Mouse (Mus musculus): ENCODE data around the gene Trpm8. TPM values are rescaled to one million over a fixed set of nuclear protein-coding genes. Genes with fewer than 3 reads are reported as not detected.

The Trpm8 gene
- polyA plus RNA-seq, 1 experiment from 2014 or later = not detected

- Histone ChIP-seq H3K4me2 (no peak overlapping the region), H3K27ac (no peak overlapping the region), H3K9ac (no peak overlapping the region), H3K27me3 (no peaks in the 10 kb centered on the region), H3K9me3 (no peaks in the 10 kb centered on the region), H3K4me1 (peaks cover 5% of the 10 kb centered on the region; the same call in 1 of the 2 replicates), H3K36me3 (replicated peaks) (no peaks in the 10 kb centered on the region), H3K4me3 (replicated peaks) (no peak overlapping the region)
- 22% methylated on average over 8 of the region's 8 CpGs for WGBS
- peak; percentile 72 for ATAC-seq (ENCODE audit: low FRiP score)
These were observed 147.3 kb downstream of the Trpm8 start for GRCm38 (mm10) chr1:88424602-88425252.

GRCm38 (mm10) chr1:88427987-88428741 lies 150.7 kb downstream of the Trpm8 start:
- no peak overlapping the region for H3K4me2 ChIP-seq
- no peaks in the 10 kb centered on the region for H3K27me3 ChIP-seq
- H3K4me1 ChIP-seq = peaks cover 5% of the 10 kb centered on the region; the same call in 1 of the 2 replicates
- H3K4me3 ChIP-seq (replicated peaks) = no peak overlapping the region
- 86% methylated on average over 11 of the region's 11 CpGs for WGBS
- ATAC-seq (ENCODE audit: low FRiP score) = no peak
- H3K9me3 ChIP-seq = no peaks in the 10 kb centered on the region
- no peak overlapping the region for H3K9ac ChIP-seq
- H3K27ac ChIP-seq = no peak overlapping the region
- no peaks in the 10 kb centered on the region for H3K36me3 ChIP-seq (replicated peaks)

- H3K4me2 ChIP-seq = no peak overlapping the region
- H3K4me3 ChIP-seq (replicated peaks) = no peak overlapping the region
- 57% methylated on average over 1 of the region's 1 CpGs for WGBS
- no peak for ATAC-seq (ENCODE audit: low FRiP score)
- no peak overlapping the region for H3K9ac ChIP-seq
- H3K36me3 ChIP-seq (replicated peaks) = no peaks in the 10 kb centered on the region
- no peaks in the 10 kb centered on the region for H3K9me3 ChIP-seq
- H3K27me3 ChIP-seq = no peaks in the 10 kb centered on the region
- H3K27ac ChIP-seq = no peak overlapping the region
- H3K4me1 ChIP-seq = peaks cover 8% of the 10 kb centered on the region; the same call in 1 of the 2 replicates
These were observed 152.0 kb downstream of the Trpm8 start for GRCm38 (mm10) chr1:88429413-88429812.

- no peak overlapping the region for H3K27ac ChIP-seq
- H3K4me1 ChIP-seq = peaks cover 8% of the 10 kb centered on the region; the same call in 1 of the 2 replicates
- ATAC-seq (ENCODE audit: low FRiP score) = no peak
- H3K4me2 ChIP-seq = no peak overlapping the region
- H3K36me3 ChIP-seq (replicated peaks) = no peaks in the 10 kb centered on the region
- 85% methylated on average over 4 of the region's 4 CpGs for WGBS
- H3K9ac ChIP-seq = no peak overlapping the region
- no peaks in the 10 kb centered on the region for H3K9me3 ChIP-seq
- H3K4me3 ChIP-seq (replicated peaks) = no peak overlapping the region
- no peaks in the 10 kb centered on the region for H3K27me3 ChIP-seq
These were observed 153.8 kb downstream of the Trpm8 start for GRCm38 (mm10) chr1:88431262-88431661.

- H3K4me2 ChIP-seq = no peak overlapping the region
- H3K27ac ChIP-seq = no peak overlapping the region
- no peaks in the 10 kb centered on the region for H3K9me3 ChIP-seq
- H3K4me1 ChIP-seq = peaks cover 8% of the 10 kb centered on the region; the same call in 1 of the 2 replicates
- no peak for ATAC-seq (ENCODE audit: low FRiP score)
- no peaks in the 10 kb centered on the region for H3K27me3 ChIP-seq
- no peaks in the 10 kb centered on the region for H3K36me3 ChIP-seq (replicated peaks)
- no peak overlapping the region for H3K4me3 ChIP-seq (replicated peaks)
- WGBS = 47% methylated on average over 3 of the region's 3 CpGs
- no peak overlapping the region for H3K9ac ChIP-seq
These were observed 155.1 kb downstream of the Trpm8 start for GRCm38 (mm10) chr1:88432601-88433000.

GRCm38 (mm10) chr1:88433096-88433883 lies 155.8 kb downstream of the Trpm8 start:
- Histone ChIP-seq H3K27ac (no peak overlapping the region), H3K4me2 (no peak overlapping the region), H3K27me3 (no peaks in the 10 kb centered on the region), H3K4me3 (replicated peaks) (no peak overlapping the region), H3K36me3 (replicated peaks) (no peaks in the 10 kb centered on the region), H3K9me3 (no peaks in the 10 kb centered on the region), H3K4me1 (peaks cover 8% of the 10 kb centered on the region; the same call in 1 of the 2 replicates), H3K9ac (no peak overlapping the region)
- WGBS = 53% methylated on average over 6 of the region's 6 CpGs
- ATAC-seq (ENCODE audit: low FRiP score) = no peak

- no peaks in the 10 kb centered on the region for H3K36me3 ChIP-seq (replicated peaks)
- ATAC-seq (ENCODE audit: low FRiP score) = no peak
- H3K27me3 ChIP-seq = no peaks in the 10 kb centered on the region
- no peak overlapping the region for H3K9ac ChIP-seq
- H3K4me2 ChIP-seq = no peak overlapping the region
- H3K4me3 ChIP-seq (replicated peaks) = no peak overlapping the region
- 65% methylated on average over 4 of the region's 4 CpGs for WGBS
- H3K27ac ChIP-seq = no peak overlapping the region
- H3K4me1 ChIP-seq = peaks cover 8% of the 10 kb centered on the region; the same call in 1 of the 2 replicates
- no peaks in the 10 kb centered on the region for H3K9me3 ChIP-seq
These were observed 156.6 kb downstream of the Trpm8 start for GRCm38 (mm10) chr1:88434057-88434456.

GRCm38 (mm10) chr1:88437206-88438126 lies 160.0 kb downstream of the Trpm8 start:
- no peak overlapping the region for H3K27ac ChIP-seq
- no peak overlapping the region for H3K9ac ChIP-seq
- H3K27me3 ChIP-seq = no peaks in the 10 kb centered on the region
- no peaks in the 10 kb centered on the region for H3K36me3 ChIP-seq (replicated peaks)
- H3K4me1 ChIP-seq = 0 out of 2 replicates have a peak, but pooled peaks cover 3% of the 10 kb centered on the region
- no peak overlapping the region for H3K4me2 ChIP-seq
- H3K9me3 ChIP-seq = no peaks in the 10 kb centered on the region
- ATAC-seq (ENCODE audit: low FRiP score) = no peak
- H3K4me3 ChIP-seq (replicated peaks) = no peak overlapping the region
- WGBS = 83% methylated on average over 9 of the region's 9 CpGs

Other genes with a start within 250 kb of the Trpm8 start
- gene Ugt1a10, start 222.3 kb upstream of the Trpm8 start, polyA plus RNA-seq (2016; fragmentation: Nextera tagmentation; extraction: Ambion mirVana) = not detected in 2 replicates
- not detected in 2 replicates for gene Ugt1a9, start 206.9 kb upstream of the Trpm8 start, polyA plus RNA-seq (2016; fragmentation: Nextera tagmentation; extraction: Ambion mirVana)
- gene Ugt1a8, start 189.8 kb upstream of the Trpm8 start, polyA plus RNA-seq (2016; fragmentation: Nextera tagmentation; extraction: Ambion mirVana) = not detected in 2 replicates
- 0.55 and 0.70 TPM in 2 replicates for gene Ugt1a7c, start 182.6 kb upstream of the Trpm8 start, polyA plus RNA-seq (2016; fragmentation: Nextera tagmentation; extraction: Ambion mirVana)
- gene Ugt1a6b, start 174.4 kb upstream of the Trpm8 start, polyA plus RNA-seq (2016; fragmentation: Nextera tagmentation; extraction: Ambion mirVana) = 0.19 TPM in 1 of 2 replicates, not detected in the other
- 0.44 and 0.93 TPM in 2 replicates for gene Ugt1a6a, start 142.9 kb upstream of the Trpm8 start, polyA plus RNA-seq (2016; fragmentation: Nextera tagmentation; extraction: Ambion mirVana)
- gene Ugt1a5, start 111.6 kb upstream of the Trpm8 start, polyA plus RNA-seq (2016; fragmentation: Nextera tagmentation; extraction: Ambion mirVana) = not detected in 2 replicates
- not detected in 2 replicates for gene Ugt1a2, start 77.1 kb upstream of the Trpm8 start, polyA plus RNA-seq (2016; fragmentation: Nextera tagmentation; extraction: Ambion mirVana)
- gene Dnajb3, start 71.9 kb upstream of the Trpm8 start, polyA plus RNA-seq (2016; fragmentation: Nextera tagmentation; extraction: Ambion mirVana) = 12.6 and 14.4 TPM in 2 replicates
- gene Ugt1a1, start 65.7 kb upstream of the Trpm8 start, polyA plus RNA-seq (2016; fragmentation: Nextera tagmentation; extraction: Ambion mirVana) = not detected in 2 replicates
- 1.4 and 1.7 TPM in 2 replicates for gene Mroh2a, start 50.7 kb upstream of the Trpm8 start, polyA plus RNA-seq (2016; fragmentation: Nextera tagmentation; extraction: Ambion mirVana)
- gene Hjurp, start within 50 bp of the Trpm8 start, polyA plus RNA-seq (2016; fragmentation: Nextera tagmentation; extraction: Ambion mirVana) = 209 and 210 TPM in 2 replicates
- not detected in 2 replicates for gene Spp2, start 129.3 kb downstream of the Trpm8 start, polyA plus RNA-seq (2016; fragmentation: Nextera tagmentation; extraction: Ambion mirVana)
- not detected in 2 replicates for gene Glrp1, start 232.4 kb downstream of the Trpm8 start, polyA plus RNA-seq (2016; fragmentation: Nextera tagmentation; extraction: Ambion mirVana)